Mouse (Mus musculus) brain, embryonic 14.5 days (tissue): Measurements from ENCODE around the gene Sqstm1. TPM values are rescaled to one million over a fixed set of nuclear protein-coding genes. Genes with fewer than 3 reads are reported as not detected.

Experiments
- DNase-seq: peaks from one replicate; pipeline ENCODE4 v3.0.0-alpha.2; 2011; ENCODE audit warnings: low read depth
- CTCF ChIP-seq: fragments of 200-500 bp; IDR thresholded peaks from 2 replicates; pipeline ENCODE4 v1.5.1; 2012; ENCODE audit warnings: inconsistent platforms, mild to moderate bottlenecking, moderate library complexity, borderline replicate concordance; ENCODE audit not compliant: insufficient read depth, insufficient read length; ENCODE audit errors: extremely low read depth
- POLR2A ChIP-seq: fragments of 200-500 bp; IDR thresholded peaks from 2 replicates; pipeline ENCODE4 v1.6.1; 2012; ENCODE audit warnings: mild to moderate bottlenecking, inconsistent platforms, borderline replicate concordance; ENCODE audit not compliant: poor library complexity, insufficient read depth, insufficient read length, severe bottlenecking; ENCODE audit errors: extremely low read depth
- polyA plus RNA-seq: library from polyadenylated mRNA; depleted of rRNA; stranded (reverse); fragments of >200 nt; gene quantifications from 2 replicates; pipeline ENCODE4 v1.2.3, GENCODE M21; 2012; rRNA removed

Sqstm1 gene
- polyA plus RNA-seq = 171 and 203 TPM in 2 replicates

- TF ChIP-seq CTCF = no peak
- peak; percentile 69; the same call in 1 of the 2 replicates for TF ChIP-seq POLR2A
- DNase-seq = peak; percentile 86
Measured at GRCm38 (mm10) chr11:50210505-50211151, at the start of gene Sqstm1, which contains the start of gene Mgat4b. Gene Sqstm1 (minus strand): TSS chr11:50210827. Gene Mgat4b (plus strand): TSS chr11:50210890.

DNA sequence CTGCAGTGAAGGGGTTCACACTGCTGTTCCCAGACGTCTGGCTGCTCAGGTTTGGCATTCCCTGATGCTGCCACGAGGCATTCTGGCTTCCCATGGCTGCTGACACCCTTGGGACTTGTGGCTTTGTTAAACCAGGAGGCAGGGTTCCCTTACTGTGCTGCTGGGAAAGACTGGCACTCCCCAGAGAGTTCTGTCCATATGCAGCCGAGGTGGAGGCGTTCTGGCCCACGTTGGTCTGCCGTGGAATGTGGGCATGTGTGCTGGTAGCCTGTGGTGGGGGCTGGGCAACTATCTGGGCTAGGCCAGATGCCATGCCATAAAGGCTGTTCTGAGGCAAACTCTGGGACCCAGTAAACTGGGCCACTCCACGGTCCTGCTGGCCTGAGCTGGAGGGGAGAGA is 47.7 kb upstream of the Sqstm1 start:
- no peak for DNase-seq
- no peak for TF ChIP-seq POLR2A
- no peak for TF ChIP-seq CTCF

GRCm38 (mm10) chr11:50256615-50257014 is 46.0 kb upstream of the Sqstm1 start:
- no peak for DNase-seq
- TF ChIP-seq POLR2A (no peak), CTCF (no peak)

GRCm38 (mm10) chr11:50254010-50254580 is 43.5 kb upstream of the Sqstm1 start:
- peak; percentile 62 for DNase-seq
- TF ChIP-seq CTCF (no peak), POLR2A (no peak)

- no peak for DNase-seq
- TF ChIP-seq CTCF (no peak), POLR2A (no peak)
Measured at GRCm38 (mm10) chr11:50253393-50253792, 42.8 kb upstream of the Sqstm1 start.

- DNase-seq = no peak
- TF ChIP-seq POLR2A (no peak), CTCF (no peak)
Measured at GRCm38 (mm10) chr11:50252684-50253265, 42.1 kb upstream of the Sqstm1 start.

- TF ChIP-seq POLR2A = no peak
- DNase-seq = no peak
Measured at GRCm38 (mm10) chr11:50252166-50252565, 41.5 kb upstream of the Sqstm1 start.

GRCm38 (mm10) chr11:50248473-50249171 is 38.0 kb upstream of the Sqstm1 start:
- DNase-seq = no peak
- no peak for TF ChIP-seq POLR2A
- no peak for TF ChIP-seq CTCF

- TF ChIP-seq POLR2A = no peak
- no peak for TF ChIP-seq CTCF
- no peak for DNase-seq
Measured at GRCm38 (mm10) chr11:50245269-50245668, 34.6 kb upstream of the Sqstm1 start.

- TF ChIP-seq POLR2A (no peak), CTCF (no peak)
Measured at GRCm38 (mm10) chr11:50243926-50244325, 33.3 kb upstream of the Sqstm1 start.

GRCm38 (mm10) chr11:50240235-50240911 is 29.7 kb upstream of the Sqstm1 start:
- DNase-seq = no peak
- TF ChIP-seq CTCF = no peak
- TF ChIP-seq POLR2A = no peak

More at GRCm38 (mm10) chr11:50243926-50244325, 33.3 kb upstream of the Sqstm1 start:
- no peak for DNase-seq
